Mouse (Mus musculus) gastrocnemius, adult 18-20 months (tissue): ENCODE results near the gene Stambp. TPM values are rescaled to one million over a fixed set of nuclear protein-coding genes. Genes with fewer than 3 reads are reported as not detected.

Source experiments
- DNase-seq: peaks from one replicate; pipeline ENCODE4 v3.0.0; 2021; ENCODE audit warnings: low spot score
- total RNA-seq, 2 experiments: library from RNA; stranded (reverse); gene quantifications; 2 replicates each; pipeline ENCODE4 v1.2.3; 2021

Stambp gene
- total RNA-seq, 2 experiments from 2014 or later = 6.2 to 6.8 TPM

GRCm38 (mm10) chr6:83571840-83572667, 475 bp downstream of the Stambp start:
- peak; percentile 91 for DNase-seq

GRCm38 (mm10) chr6:83568901-83569862, 3.3 kb downstream of the Stambp start:
- DNase-seq = no peak

GRCm38 (mm10) chr6:83555972-83556371, 16.6 kb downstream of the Stambp start:
- DNase-seq = no peak

- no peak for DNase-seq
Observed at GRCm38 (mm10) chr6:83548346-83548745, 24.2 kb downstream of the Stambp start.

GRCm38 (mm10) chr6:83545778-83546177, 26.8 kb downstream of the Stambp start:
- DNase-seq = no peak

GRCm38 (mm10) chr6:83541756-83542456, 30.6 kb downstream of the Stambp start:
- DNase-seq = peak; percentile 11

GRCm38 (mm10) chr6:83540017-83540416, 32.5 kb downstream of the Stambp start:
- DNase-seq = no peak

GRCm38 (mm10) chr6:83536795-83537059, 35.8 kb downstream of the Stambp start:
- no peak for DNase-seq

- DNase-seq = no peak
Observed at GRCm38 (mm10) chr6:83536028-83536794, 36.3 kb downstream of the Stambp start, which contains the start of gene Actg2. Gene Actg2, minus strand, starts transcription at chr6:83536265.

GRCm38 (mm10) chr6:83532608-83533007, 39.9 kb downstream of the Stambp start:
- DNase-seq = no peak

GRCm38 (mm10) chr6:83523194-83523593, 49.3 kb downstream of the Stambp start:
- DNase-seq = no peak

GRCm38 (mm10) chr6:83521784-83522183, 50.7 kb downstream of the Stambp start:
- DNase-seq = no peak

- DNase-seq = no peak
Observed at GRCm38 (mm10) chr6:83518637-83519036, 53.9 kb downstream of the Stambp start.

- DNase-seq = no peak
Observed at GRCm38 (mm10) chr6:83515172-83515571, 57.4 kb downstream of the Stambp start.

GRCm38 (mm10) chr6:83512495-83512894, 60.0 kb downstream of the Stambp start:
- peak; percentile 71 for DNase-seq

- no peak for DNase-seq
Observed at GRCm38 (mm10) chr6:83510210-83510609, 62.3 kb downstream of the Stambp start.

- no peak for DNase-seq
Observed at GRCm38 (mm10) chr6:83509442-83509841, 63.1 kb downstream of the Stambp start.

GRCm38 (mm10) chr6:83507168-83507546, 65.4 kb downstream of the Stambp start:
- DNase-seq = no peak

- peak; percentile 98 for DNase-seq
Observed at GRCm38 (mm10) chr6:83506258-83507167, 66.0 kb downstream of the Stambp start, which contains the start of gene Dguok. Gene Dguok, minus strand, starts transcription at chr6:83506969.

GRCm38 (mm10) chr6:83505554-83505953, 67.0 kb downstream of the Stambp start:
- no peak for DNase-seq
